Mouse (Mus musculus) B cell, adult 2 months (primary cell): ENCODE data around the gene Extl1.

Experiments used
- DNase-seq, 2 experiments: peaks; one replicate each; pipeline ENCODE4 v3.0.0; 2022

The Extl1 gene

DNA sequence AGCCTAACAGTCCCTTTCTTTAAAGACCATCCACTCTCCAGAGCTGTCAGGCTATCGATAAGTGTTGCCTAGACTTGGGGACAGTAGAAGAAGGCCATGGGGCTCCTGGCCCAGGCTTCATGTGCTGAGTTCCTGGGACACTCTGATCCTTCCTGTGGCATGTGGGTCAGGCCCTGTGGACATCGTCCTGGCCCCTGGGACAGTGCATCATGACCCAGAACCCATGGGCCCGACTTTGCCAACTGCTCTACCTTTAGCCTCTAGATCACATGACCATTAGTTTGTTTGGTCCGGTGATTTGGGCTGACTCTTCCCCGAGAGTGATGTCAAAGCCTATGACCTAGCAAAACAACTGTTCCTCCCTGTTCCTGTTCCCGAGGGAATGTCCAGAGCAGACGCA, 73.5 kb downstream of the Extl1 start:
- no peak for DNase-seq

DNA sequence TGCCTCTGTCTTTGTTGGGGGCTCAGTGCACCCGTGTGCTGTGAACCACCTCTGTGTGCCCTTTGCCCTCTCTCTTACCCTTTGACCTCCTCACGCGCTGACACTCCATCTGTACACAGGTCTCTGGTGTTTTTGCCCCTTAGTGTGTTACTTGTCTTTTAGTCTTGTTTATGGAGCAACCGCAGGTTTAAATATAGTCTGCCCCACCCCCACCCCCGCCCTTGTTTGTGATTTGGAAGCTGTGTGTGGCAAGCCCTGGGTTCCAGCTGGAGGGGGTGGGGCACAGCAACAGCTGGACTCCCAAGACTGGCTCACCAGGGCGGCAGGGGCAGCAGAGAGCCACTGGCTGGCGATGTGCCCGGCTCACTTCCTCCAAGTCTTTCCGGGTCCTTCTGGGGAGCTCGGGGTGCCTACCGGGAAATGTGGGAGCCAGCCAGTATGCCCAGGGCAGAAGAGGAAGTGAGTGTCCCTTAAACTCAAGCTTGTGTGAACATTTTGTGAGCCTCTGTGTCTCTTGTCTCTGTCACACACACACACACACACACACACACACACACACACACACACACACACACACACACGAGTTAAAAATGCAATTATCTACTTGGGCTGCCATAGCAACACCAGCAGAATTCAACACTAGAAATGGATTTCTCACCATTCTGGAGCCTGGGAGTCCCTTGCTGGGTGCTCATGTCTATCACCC, 76.1 kb downstream of the Extl1 start:
- DNase-seq, result peak; percentile 31 to 33

DNA sequence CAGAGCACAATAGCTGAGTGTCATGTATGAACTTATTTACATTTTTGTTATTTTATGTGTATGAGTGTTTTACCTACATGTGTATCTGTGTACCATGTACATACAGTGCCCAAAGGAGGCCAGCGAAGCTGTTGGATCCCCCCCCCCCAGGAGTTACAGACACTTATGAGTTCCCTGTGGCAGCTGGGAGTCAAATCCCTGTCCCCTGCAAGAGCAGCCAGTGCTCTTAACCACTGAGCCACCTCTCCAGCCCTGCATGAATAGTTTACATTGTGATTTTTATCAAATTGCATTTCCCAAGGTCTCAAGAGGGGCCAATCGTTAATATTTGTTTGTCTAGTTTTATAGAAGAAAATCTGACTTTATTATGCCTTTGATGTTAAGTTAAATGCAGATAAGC, 76.7 kb downstream of the Extl1 start:
- no peak for DNase-seq
